Mouse (Mus musculus): ENCODE measurements at regions not wholly inside any gene's neighbourhood (a gene's known extent, or its start where the extent isn't known, plus 50 kb on each side); places are given as distances from the start of the nearest gene placed in this dataset.

DNA sequence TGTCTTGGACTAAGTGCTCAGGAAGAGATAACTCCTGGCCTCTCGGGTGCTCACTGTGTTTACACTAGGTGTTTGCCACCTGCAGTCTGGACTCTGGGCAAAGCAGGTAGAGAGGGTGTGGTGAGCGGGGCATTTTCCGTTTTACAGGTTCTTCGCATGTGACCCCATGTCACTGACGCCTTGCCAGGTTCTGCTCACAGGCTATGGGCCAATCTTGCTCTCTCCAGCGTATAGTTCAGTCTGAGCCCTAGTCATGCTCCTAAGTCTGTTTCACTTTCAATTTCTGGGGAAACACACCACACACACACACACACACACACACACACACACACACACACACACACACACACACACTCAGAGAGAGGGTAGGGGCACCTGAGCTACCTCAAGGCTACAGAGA, 112.4 kb upstream of the Parp11 start:
- no peak for TF ChIP-seq CTCF (IDR thresholded peaks at IDR 0.05; ENCODE audit: extremely low read depth, insufficient read length, insufficient replicate concordance, low read depth, low read length)
- TF ChIP-seq POLR2A (IDR thresholded peaks at IDR 0.05; ENCODE audit: low read depth, low read length), result no peak

All from small intestine, adult 2 months (tissue).